Mouse (Mus musculus): ENCODE measurements around the gene Kcnj4. TPM values are rescaled to one million over a fixed set of nuclear protein-coding genes. Genes with fewer than 3 reads are reported as not detected.

The Kcnj4 gene
- total RNA-seq, 2 experiments from 2014 or later, result 0.11 TPM; not detected in 1

DNA sequence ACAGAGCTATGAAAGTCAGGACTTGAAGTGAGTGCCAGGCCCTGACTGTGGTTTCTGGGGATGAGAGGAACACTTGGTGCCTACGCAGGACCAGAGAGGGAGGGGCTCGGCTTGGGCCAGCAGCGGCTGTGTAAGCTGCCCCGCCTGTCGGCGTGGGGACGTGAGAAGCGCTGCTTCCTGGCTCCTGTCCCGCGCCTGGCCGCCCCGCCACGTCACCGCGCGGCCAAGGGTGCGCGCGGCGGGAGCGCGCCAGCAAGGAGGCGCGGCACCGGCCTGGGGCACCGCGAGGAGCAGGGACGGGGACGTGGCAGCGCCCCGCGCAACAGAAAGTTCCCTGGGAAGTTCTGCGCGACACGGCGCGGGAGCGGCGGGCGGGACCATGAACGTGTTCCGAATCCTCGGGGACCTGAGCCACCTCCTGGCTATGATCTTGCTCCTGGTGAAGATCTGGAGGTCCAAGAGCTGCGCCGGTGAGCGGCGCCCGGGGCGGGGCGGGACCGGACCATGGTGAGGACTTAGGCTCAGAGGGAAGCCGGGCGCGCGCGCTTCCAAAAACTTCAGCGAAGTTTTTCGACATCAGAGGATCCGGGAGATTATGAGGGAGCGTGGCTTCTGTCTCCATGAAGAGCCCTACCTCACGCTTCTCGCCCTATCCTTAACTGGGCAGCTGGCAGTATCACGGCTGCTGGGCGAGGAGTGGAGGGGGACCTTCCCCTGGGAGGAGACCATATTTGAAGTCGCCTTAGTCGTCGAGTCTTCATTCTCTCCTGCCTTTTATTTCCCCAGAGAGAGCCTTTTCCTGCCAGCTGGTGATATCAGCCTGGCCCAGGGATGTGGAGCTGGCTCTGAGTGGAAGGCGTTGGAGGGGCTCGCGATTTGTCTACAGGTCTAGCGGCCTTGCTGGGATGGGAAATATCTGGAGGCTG, 11.4 kb upstream of the Kcnj4 start, which contains the start of gene Kdelr3:
Gene Kdelr3 (plus strand): TSS at position 241 of the 926 bp plus-strand sequence.
- peak; percentile 82 for DNase-seq
- intact Hi-C loops (cut with DNase I), result no loop called here

DNA sequence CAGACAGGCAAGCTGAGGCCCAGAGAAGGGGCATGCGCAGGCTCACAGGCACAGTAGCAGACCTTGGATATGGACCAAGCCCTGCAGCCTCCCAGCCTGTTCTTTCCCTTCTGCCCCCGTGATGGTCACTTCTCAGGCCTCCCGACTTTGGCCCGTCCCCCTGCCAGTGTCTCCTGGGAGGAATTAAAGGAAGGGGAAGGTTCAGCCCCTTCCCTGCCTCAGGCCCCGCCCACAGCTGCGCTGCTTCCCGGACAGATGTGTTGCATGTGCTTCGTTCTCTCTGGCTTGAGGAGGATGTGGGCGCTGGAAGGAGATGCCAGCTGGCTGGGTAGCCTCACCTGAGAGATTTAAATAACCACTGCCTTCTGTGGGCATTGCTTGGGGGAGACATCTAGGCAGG, 8.9 kb upstream of the Kcnj4 start:
- intact Hi-C loops (cut with DNase I), result no loop called here
- no peak for DNase-seq

DNA sequence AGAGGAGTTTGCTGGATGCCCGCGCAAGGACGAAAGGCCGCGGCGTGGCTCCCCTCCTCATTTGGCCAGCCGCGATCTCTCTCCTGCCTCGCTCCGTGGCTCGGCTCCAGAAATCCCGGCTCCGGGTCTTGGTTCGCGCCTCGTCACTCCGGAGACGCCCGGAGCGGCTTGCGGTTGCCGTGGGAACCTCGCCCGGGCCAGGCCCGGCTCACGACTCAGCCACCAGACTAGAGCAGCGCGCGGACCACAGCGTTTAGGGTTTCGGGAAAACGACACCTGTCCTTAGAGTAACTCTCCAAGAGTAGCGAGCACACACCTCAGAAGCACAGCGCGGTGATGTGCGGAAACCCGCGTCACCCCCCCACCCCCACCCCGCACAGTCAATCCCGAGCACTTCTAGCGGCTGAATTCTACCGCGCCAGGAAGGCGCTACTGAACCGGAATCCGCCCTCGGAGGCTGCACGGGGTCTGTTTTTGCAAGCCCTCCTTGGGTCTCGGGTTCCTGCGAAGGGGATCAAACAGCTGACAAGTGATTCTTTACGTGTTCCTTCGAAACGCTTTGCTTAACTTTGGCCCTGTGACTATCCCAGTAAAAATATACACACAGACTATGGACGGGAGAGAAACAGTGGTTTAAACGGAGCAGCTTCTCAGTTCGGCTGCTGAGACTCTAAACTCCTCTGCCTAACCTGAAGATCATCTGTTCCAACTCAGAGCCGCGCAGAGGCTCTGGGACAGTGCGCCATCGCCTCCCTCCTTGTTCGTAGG, 6.7 kb upstream of the Kcnj4 start:
- peak; percentile 81 to 85 for DNase-seq
- intact Hi-C loops (cut with DNase I), result no loop called here

DNA sequence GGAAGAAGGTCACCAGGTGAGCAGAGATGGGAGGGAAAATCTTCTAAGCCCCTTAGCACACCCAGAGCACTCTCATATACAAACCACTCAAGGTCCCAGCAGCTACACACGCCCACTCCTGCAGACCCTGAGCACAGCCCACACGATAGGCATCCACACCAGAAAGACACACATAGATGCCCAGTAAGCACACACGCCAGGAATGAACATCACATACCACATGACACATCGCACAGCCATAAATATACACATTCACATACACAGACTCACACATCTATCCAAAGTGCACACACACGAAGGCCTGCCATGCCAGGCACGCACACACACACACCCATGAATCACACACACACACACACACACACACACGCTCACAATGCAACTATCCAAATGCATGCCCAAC, 5.4 kb upstream of the Kcnj4 start:
- no peak for DNase-seq
- intact Hi-C loops (cut with DNase I), result no loop called here

DNA sequence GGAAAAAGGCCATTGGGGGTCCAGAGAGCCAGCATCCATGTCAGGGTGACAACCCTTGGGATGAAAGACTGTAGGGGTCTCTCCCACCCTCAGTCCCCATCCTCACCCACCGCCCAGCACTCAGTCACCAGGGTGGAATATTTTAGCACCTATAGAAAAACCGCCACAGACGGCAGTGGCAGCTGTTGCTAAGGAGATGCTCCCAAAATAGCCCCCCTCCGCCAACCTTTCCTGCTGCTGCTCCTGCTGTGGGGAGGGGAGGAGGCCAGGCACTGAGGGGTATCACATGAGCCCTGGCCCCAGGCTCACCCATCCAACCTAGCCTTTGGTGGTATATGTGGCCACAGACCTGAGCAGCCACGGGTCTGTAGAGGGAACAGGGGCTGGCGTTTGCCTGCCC, 5.0 kb upstream of the Kcnj4 start:
- intact Hi-C loops (cut with DNase I), result no loop called here

DNA sequence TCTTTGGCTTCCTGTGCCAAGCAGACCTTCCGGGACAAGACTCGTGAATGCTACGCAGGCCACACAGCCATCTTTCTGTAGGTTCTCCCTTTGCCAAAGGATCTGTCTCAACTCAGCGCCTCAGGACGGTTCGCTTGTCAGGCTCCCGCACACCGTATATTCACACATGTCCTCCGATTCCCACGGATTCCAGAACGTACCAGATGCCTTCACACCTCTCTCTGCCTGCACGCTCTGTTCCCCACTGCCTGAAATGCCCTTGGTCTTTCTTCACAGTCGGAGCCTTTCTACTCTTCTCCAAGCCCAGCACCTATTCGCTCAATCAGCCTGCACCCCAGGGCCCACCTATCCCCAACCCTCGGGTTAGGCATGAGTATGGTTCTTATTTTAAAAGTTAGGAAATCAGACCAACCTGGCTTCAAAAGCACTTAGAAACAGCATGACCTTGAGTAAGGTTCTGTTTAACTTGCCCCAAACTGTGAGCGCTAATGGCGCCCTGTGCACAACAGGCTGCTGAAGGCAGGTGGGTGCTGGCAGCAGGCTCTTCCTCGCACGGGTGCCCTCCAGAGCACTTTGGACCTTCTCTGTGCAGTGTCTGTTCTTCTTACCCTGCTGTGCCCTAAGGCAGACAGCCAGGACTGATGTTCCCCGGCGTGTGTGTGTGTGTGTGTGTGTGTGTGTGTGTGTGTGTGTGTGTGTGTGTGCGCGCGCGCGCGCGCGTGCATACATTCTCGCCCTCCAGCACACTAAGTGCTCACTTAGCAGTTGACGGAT, 2.2 kb upstream of the Kcnj4 start:
- no peak for DNase-seq
- intact Hi-C loops (cut with DNase I), result no loop called here

More for the DNA sequence above, 5.0 kb upstream of the Kcnj4 start:
- DNase-seq, result no peak

DNA sequence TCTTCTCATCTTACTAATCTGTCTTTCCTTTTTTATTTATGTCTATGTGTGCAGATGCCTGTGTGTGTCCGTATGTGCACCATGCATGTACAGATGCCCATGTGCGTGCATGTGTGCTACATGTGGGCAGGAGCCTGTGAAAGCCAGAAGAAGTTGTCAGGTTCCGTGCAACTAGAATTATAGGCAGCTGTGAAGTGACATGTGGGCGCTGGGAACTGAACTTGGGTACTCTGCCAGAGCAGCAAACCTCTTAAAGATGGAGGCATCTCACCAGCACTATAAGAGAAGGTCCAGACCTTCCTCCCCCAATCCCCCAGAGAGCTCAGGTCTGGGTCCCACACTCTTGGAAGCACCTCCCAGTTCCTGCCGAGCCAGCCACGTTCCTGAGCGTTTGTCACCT, 1.4 kb upstream of the Kcnj4 start:
- intact Hi-C loops (cut with DNase I), result no loop called here

DNA sequence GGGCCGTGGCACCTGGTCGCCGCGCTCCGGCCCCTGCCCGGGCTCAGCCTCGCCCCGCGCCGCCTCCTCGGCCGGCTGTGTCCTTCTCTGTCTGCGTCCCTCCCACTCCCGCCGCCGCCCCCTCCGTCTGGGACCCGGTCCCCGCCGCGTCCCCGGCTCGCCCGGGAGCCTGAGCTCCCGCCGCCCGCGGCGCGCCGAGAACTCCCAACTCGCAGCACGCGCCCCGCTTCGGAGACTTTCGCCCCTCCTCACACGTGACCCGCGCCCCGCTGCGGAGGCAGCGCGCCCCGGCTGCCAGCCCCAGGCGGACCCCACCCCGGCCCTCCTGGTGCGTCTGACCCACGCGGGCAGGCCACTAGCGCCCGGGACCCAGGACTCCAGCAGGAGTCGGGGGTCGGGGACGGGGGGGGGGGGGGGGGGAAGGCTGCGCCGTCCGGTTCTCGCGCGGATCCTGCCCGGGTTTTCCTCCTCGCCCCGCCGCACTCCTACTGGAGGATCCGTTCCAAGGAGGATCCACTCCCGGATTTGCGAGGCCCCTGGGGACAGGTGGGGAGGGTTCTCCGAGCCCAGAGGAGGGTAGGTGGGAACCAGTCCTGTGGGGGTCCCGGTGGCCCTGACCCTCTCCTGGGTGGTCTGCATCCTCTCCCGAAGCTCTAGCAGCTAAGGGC, 709 bp upstream of the Kcnj4 start:
- intact Hi-C loops (cut with DNase I), result no loop called here
- DNase-seq, result peak; percentile 67 to 76

More for the DNA sequence above, 1.4 kb upstream of the Kcnj4 start:
- DNase-seq, result no peak

DNA sequence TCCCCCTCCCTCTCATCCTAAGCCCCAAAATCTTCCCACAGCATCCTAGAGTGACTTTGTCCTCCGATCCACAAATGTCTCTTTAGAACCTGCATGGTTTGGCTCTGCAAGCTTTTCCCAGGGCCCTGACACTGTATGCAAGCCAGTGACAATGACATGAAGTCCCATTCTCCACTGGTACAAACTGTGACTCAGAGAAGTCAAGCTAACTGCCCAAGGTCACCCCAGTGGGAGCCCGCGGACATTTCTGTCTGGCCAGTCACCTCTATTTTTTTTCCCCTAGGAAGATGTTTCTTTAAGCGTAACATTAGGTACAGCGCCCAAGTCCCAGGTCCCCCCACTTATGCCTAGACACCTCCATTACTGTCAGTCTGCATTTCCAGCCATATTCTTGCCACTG, 1.6 kb downstream of the Kcnj4 start:
- intact Hi-C loops (cut with DNase I), result no loop called here
- no peak for DNase-seq

DNA sequence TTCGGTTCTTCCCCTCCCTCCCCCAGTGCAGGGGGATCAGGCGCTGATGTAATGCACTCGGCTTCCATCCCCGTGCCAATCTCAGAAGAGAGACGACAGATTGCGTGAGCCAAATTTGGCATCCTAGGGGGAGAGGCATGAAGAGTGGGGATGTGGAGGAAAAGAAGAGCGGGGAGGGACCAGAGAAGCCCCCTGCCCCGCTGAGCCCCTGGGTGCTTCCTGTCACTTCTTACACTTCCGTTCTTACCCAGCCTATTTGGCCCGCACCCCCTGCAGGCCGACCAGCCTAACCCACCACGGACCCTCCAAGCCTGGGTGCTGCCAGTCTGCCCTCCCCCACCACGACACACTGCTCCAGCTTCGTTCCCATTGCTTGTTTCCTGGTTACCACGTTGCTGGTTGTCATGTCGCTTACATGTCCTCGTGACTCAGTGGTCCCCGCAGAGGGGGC, 2.1 kb downstream of the Kcnj4 start:
- no peak for DNase-seq
- intact Hi-C loops (cut with DNase I), result no loop called here

DNA sequence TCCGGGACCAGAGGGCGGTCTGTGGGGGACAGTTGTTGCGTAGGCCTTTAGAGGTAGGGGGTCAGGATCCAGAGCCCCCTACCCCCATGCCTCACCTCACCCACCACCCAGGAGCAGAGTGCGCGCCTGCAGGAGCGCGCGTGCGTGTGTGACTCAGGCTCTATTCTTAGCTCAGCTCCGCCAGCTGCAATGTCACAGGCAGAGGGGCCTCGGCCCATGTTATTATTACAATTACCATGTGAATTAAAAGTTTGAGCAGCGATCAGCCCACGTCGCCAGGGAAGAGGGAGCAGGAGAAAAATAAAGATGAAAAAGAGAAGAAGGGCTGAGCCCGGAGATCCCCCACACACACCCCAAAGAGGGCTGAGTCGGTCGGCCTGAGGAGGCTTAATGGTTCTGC, 4.9 kb downstream of the Kcnj4 start:
- no peak for DNase-seq
- intact Hi-C loops (cut with DNase I), result no loop called here

DNA sequence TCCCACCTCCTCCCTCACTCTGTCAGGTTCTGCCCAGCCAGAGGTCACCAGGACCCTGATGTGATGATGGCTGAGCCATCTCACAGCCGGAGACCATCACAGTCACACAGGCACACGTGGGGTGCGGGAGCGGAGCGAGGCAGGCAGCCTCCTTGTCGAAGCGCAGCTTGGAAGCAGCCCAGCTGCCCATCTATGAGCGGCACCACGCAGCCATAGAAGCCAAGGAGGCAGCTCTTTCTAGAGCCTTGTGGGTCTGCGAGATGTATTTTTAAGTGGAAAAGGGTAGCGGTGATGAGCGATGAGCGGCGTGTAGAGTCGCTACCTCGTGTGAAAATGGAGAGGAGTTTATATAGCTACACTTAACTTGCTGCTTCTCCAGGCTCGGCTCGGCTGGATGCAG, 11.5 kb downstream of the Kcnj4 start:
- intact Hi-C loops (cut with DNase I), result no loop called here

DNA sequence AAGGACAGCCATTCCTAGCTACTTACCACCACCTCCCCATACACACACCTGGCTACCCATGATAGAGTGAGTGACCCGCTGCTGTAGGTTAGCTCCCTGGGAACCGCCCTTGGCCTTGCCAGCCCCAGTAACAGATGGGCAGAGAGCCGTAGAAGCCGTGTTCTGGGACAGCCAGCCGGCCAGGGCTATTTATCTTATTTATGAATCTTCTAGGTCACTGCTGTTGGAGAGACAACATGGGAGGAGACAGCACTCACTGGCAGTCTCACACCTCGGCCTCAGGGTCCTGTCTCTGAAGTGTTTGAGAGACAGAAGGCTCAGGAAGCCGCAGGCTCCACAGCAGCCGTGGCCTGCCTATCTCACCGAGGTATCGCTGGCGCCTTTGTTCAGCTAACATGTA, 15.6 kb downstream of the Kcnj4 start:
- DNase-seq, result no peak
- intact Hi-C loops (cut with DNase I), result no loop called here

More for the DNA sequence above, 11.5 kb downstream of the Kcnj4 start:
- no peak for DNase-seq

DNA sequence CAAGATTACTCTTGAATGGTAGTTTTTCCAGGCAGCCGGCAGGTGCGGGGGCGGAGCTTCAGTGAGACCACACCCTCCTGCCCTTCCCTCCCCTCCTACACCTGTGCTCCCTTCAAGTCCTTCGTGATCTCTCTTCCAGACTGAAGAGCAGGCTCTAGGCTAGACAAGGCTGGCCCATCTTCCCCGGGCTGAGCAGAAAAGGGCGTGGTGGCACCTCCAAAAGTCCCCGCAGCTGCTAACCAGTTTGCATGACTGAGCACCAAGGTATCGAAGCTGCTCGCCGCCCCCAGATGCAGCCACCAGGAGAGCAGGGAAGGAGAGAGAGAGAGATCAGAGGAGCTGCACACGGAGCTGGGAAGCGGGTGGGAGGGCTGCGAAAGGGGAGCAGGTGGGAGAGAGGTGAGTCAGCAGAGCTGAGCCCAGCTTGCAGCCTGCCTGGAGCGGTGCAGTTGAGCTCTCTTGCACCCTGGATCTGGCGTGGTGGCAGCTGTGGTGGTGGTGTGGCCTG, 23.8 kb downstream of the Kcnj4 start:
- intact Hi-C loops (cut with DNase I), result no loop called here

DNA sequence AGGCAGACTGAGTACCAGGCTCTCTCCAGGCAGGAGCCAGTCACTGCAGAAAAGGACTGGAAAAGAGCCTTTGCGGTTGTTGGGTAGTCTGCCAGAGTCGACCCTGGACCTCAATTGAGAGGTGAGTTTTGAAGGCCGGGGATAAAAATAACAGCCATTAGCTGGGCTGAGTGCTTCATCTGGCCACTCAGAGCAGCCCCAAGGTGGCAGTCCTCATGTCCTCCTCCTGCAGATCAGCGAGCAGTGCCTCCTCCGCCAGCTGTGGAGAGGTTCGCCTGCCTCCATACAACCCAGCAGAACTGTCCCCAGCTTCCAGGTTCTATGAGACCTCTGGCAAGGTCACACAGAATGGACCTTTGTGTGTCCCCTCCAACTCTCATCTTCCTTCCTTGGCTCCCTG, 27.8 kb downstream of the Kcnj4 start:
- intact Hi-C loops (cut with DNase I), result no loop called here
- DNase-seq, result no peak

More for the DNA sequence above, 23.8 kb downstream of the Kcnj4 start:
- no peak for DNase-seq

DNA sequence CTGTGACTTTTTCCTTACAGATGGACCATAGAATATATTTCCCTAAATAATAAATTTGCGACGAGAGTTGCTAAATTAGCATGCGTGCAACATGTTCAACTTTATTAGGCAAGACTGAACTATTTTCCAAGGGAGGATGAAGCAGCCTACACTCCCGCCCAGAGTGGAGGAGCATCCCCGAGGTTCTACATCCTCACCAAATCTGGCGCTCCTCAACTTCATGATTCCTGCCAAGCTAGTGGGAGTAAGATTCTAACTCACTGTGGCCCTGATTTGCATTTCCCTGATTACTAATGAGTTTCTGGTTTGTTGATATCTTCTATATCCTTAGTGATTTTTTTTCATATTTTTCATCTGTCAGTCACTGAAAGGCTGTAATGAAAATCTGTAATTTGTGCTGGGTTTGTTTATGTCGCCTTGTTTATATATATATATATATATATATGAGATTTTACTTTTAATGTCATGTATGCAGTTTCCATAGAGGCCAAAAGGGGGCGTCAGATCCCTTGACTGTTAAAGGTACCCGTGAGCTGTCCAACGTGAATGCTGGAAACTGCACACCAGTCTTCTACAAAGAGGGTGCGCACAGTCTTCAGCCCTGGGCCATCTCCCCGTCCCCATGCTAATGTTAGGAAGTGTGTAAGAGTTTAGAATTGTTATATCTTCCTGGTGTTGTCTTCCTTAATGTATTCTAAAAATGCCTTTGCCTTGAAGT, 31.2 kb downstream of the Kcnj4 start:
- DNase-seq, result no peak
- intact Hi-C loops (cut with DNase I), result no loop called here

DNA sequence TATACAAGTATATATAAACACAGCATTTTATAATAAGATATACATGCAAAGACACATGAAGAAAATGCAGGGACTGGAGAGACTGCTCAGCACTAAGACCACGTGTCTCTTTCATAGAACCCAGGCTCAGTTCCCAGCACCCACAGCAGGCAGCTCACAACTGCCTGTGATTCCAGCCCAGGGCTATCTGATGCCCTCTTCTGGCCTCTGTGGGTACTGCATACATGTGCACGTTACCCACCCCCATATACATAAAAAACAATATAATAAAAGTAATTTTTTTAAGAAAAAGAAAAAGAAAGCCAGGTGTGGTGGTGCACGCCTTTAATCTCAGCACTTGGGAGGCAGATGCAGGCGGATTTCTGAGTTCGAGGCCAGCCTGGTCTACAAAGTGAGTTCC, 32.0 kb downstream of the Kcnj4 start:
- DNase-seq, result no peak
- intact Hi-C loops (cut with DNase I), result no loop called here

DNA sequence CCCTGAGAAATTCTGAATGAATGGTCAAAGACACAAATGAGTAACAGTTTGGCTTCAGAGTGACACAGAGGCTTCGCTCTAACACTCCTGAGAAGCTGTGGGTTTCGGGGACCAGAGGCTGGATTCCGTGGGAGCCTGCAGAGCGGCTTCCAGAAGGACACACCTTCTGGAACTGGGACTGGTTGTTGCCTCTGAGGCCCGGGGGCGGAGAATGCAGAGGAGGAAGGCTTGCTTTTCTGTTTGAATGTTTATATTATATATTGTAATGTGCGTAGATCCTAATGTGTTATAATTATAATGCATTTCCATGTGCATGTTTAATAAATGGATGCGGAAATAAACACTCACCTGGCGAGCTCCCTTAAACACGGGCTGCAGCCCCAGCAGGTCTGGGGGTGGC, 33.9 kb downstream of the Kcnj4 start:
- intact Hi-C loops (cut with DNase I), result no loop called here
- DNase-seq, result no peak

DNA sequence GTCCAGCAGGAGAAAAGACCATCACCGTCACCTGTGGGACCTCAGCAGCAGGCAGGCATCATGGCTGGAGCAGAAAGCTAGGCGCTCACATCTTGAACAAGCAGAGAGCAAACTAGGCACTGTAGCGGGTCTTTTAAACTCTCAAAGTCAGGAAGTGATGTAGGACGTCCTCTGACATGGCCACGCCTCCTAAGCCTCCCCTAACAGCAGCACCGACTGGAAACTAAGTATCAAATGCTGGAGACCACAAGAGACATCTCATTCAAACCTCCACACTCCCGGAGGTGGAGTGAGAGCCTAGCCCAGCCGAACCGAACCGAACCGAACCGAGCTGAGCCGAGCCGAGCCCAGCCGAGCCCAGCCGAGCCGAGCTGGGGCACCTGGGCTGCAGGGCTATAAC, 34.5 kb downstream of the Kcnj4 start:
- no peak for DNase-seq
- intact Hi-C loops (cut with DNase I), result no loop called here
